Mouse (Mus musculus): ENCODE results near the gene Ddx21. TPM values are rescaled to one million over a fixed set of nuclear protein-coding genes. Genes with fewer than 3 reads are reported as not detected.
A peak's percentile ranks its signal among the peaks of the same experiment; 100 is the strongest.

Gene Ddx21
- total and polyA plus RNA-seq, 3 experiments = 114 to 327 (median 145) TPM

- H3K4me3 ChIP-seq (replicated peaks in 1 of 3; ENCODE audit: low read depth in 2 of 3, low read length in 2 of 3, poor library complexity in 1 of 3) = no peak overlapping the region
- no peaks in the 10 kb centered on the region for H3K79me2 ChIP-seq (replicated peaks; ENCODE audit: control insufficient read depth, extremely low read depth, insufficient read depth, poor library complexity, severe bottlenecking)
- peaks cover 15 to 42% of the 10 kb centered on the region in 2 experiments for H3K36me3 ChIP-seq (replicated peaks in 1 of 2; ENCODE audit: control insufficient read depth in 1 of 2, insufficient read depth in 1 of 2, low read length in 1 of 2)
- no peaks in the 10 kb centered on the region for H3K27me3 ChIP-seq (replicated peaks)
- peaks cover 3 to 15% of the 10 kb centered on the region in 2 experiments; a peak in 3 of 4 replicates for H3K4me1 ChIP-seq (ENCODE audit: control insufficient read depth in 1 of 2, insufficient read depth in 2 of 2)
- no peak overlapping the region for H3K9ac ChIP-seq (ENCODE audit: insufficient read depth, low read depth)
- dilution Hi-C loops (cut with MboI; ENCODE audit: extremely low pct_ligation_motif_present, extremely low pct_unique_long_range_greater_than_20kb, low sequenced_read_pairs) (no loop called here), in situ Hi-C loops (cut with MboI; ENCODE audit: low pct_ligation_motif_present, low pct_unique_long_range_greater_than_20kb, low sequenced_read_pairs) (no loop called here)
- no peak for DNase-seq (ENCODE audit: extremely low read depth)
- no peak overlapping the region for H3K4me2 ChIP-seq (ENCODE audit: insufficient read depth, low read depth, poor library complexity, severe bottlenecking)
- no peaks in the 10 kb centered on the region for H3K9me3 ChIP-seq (replicated peaks; ENCODE audit: low read length)
- no peak for TF ChIP-seq RCOR1 (conservative IDR thresholded peaks at IDR 0.05; ENCODE audit: low read depth, low read length)
- no peak overlapping the region for H3K27ac ChIP-seq (ENCODE audit: insufficient read depth, low read depth)
Observed at GRCm38 (mm10) chr10:62556558-62556901, 45.6 kb downstream of the Ddx21 start.

GRCm38 (mm10) chr10:62555705-62556557 lies 46.1 kb downstream of the Ddx21 start:
- no peak for DNase-seq (ENCODE audit: extremely low read depth)
- H3K27me3 ChIP-seq (replicated peaks) = no peaks in the 10 kb centered on the region
- H3K9ac ChIP-seq (ENCODE audit: insufficient read depth, low read depth) = no peak overlapping the region
- TF ChIP-seq EP300 (IDR thresholded peaks at IDR 0.05; ENCODE audit: low read length) (no peak), RAD21 (IDR thresholded peaks at IDR 0.05; ENCODE audit: low read depth, low read length) (peak; percentile 28), CTCF (conservative IDR thresholded peaks at IDR 0.05 in 1 of 2, IDR thresholded peaks at IDR 0.05 in 1 of 2; ENCODE audit: low read depth in 2 of 2, low read length in 2 of 2) (peak in 1 of 2 experiments; percentile 56; a peak in 2 of 4 replicates), SMC3 (IDR thresholded peaks at IDR 0.05; ENCODE audit: low read depth, low read length) (peak; percentile 38)
- in situ Hi-C loops (cut with MboI; ENCODE audit: low pct_ligation_motif_present, low pct_unique_long_range_greater_than_20kb, low sequenced_read_pairs) = no loop called here
- dilution Hi-C loops (cut with MboI; ENCODE audit: extremely low pct_ligation_motif_present, extremely low pct_unique_long_range_greater_than_20kb, low sequenced_read_pairs) = no loop called here
- no peaks in the 10 kb centered on the region for H3K9me3 ChIP-seq (replicated peaks; ENCODE audit: low read length)
- no peak overlapping the region for H3K4me3 ChIP-seq (replicated peaks in 1 of 3; ENCODE audit: low read depth in 2 of 3, low read length in 2 of 3, poor library complexity in 1 of 3)
- peaks cover 12 to 39% of the 10 kb centered on the region in 2 experiments for H3K36me3 ChIP-seq (replicated peaks in 1 of 2; ENCODE audit: control insufficient read depth in 1 of 2, insufficient read depth in 1 of 2, low read length in 1 of 2)
- peaks cover 3 to 15% of the 10 kb centered on the region in 2 experiments; a peak in 3 of 4 replicates for H3K4me1 ChIP-seq (ENCODE audit: control insufficient read depth in 1 of 2, insufficient read depth in 2 of 2)
- no peaks in the 10 kb centered on the region for H3K79me2 ChIP-seq (replicated peaks; ENCODE audit: control insufficient read depth, extremely low read depth, insufficient read depth, poor library complexity, severe bottlenecking)
- H3K4me2 ChIP-seq (ENCODE audit: insufficient read depth, low read depth, poor library complexity, severe bottlenecking) = no peak overlapping the region
- H3K27ac ChIP-seq (ENCODE audit: insufficient read depth, low read depth) = no peak overlapping the region

- in situ Hi-C loops (cut with MboI; ENCODE audit: low pct_ligation_motif_present, low pct_unique_long_range_greater_than_20kb, low sequenced_read_pairs) (no loop called here), dilution Hi-C loops (cut with MboI; ENCODE audit: extremely low pct_ligation_motif_present, extremely low pct_unique_long_range_greater_than_20kb, low sequenced_read_pairs) (no loop called here)
- no peak for DNase-seq (ENCODE audit: extremely low read depth)
- Histone ChIP-seq H3K4me3 (replicated peaks in 1 of 3; ENCODE audit: low read depth in 2 of 3, low read length in 2 of 3, poor library complexity in 1 of 3) (no peak overlapping the region), H3K79me2 (replicated peaks; ENCODE audit: control insufficient read depth, extremely low read depth, insufficient read depth, poor library complexity, severe bottlenecking) (no peaks in the 10 kb centered on the region), H3K4me1 (ENCODE audit: control insufficient read depth in 1 of 2, insufficient read depth in 2 of 2) (peaks cover 3 to 25% of the 10 kb centered on the region in 2 experiments; a peak in 3 of 4 replicates), H3K9me3 (replicated peaks; ENCODE audit: low read length) (no peaks in the 10 kb centered on the region), H3K36me3 (replicated peaks in 1 of 2; ENCODE audit: control insufficient read depth in 1 of 2, insufficient read depth in 1 of 2, low read length in 1 of 2) (peaks cover 0 to 16% of the 10 kb centered on the region in 2 experiments), H3K4me2 (ENCODE audit: insufficient read depth, low read depth, poor library complexity, severe bottlenecking) (no peak overlapping the region), H3K9ac (ENCODE audit: insufficient read depth, low read depth) (no peak overlapping the region), H3K27ac (ENCODE audit: insufficient read depth, low read depth) (no peak overlapping the region), H3K27me3 (replicated peaks) (no peaks in the 10 kb centered on the region)
- TF ChIP-seq BHLHE40 (IDR thresholded peaks at IDR 0.05; ENCODE audit: low read depth, low read length) (no peak), JUND (conservative IDR thresholded peaks at IDR 0.05; ENCODE audit: low read depth, low read length) (no peak), USF2 (conservative IDR thresholded peaks at IDR 0.05; ENCODE audit: low read depth, low read length) (no peak), RAD21 (IDR thresholded peaks at IDR 0.05; ENCODE audit: low read depth, low read length) (no peak), CHD1 (IDR thresholded peaks at IDR 0.05; ENCODE audit: low read depth, low read length) (no peak), SIN3A (IDR thresholded peaks at IDR 0.05; ENCODE audit: low read length) (no peak), MEF2A (IDR thresholded peaks at IDR 0.05; ENCODE audit: borderline replicate concordance, low read depth, low read length) (no peak), PAX5 (IDR thresholded peaks at IDR 0.05; ENCODE audit: low read length) (no peak), ETS1 (conservative IDR thresholded peaks at IDR 0.05; ENCODE audit: low read depth, low read length) (no peak), MAX (IDR thresholded peaks at IDR 0.05; ENCODE audit: low read length) (no peak), HCFC1 (IDR thresholded peaks at IDR 0.05; ENCODE audit: low read depth, low read length) (no peak), KAT2A (IDR thresholded peaks at IDR 0.05; ENCODE audit: insufficient replicate concordance, low read length) (no peak), ZKSCAN1 (IDR thresholded peaks at IDR 0.05; ENCODE audit: borderline replicate concordance, low read depth, low read length) (no peak), ZMIZ1 (IDR thresholded peaks at IDR 0.05; ENCODE audit: low read depth, low read length) (no peak), GABPA (IDR thresholded peaks at IDR 0.05; ENCODE audit: insufficient replicate concordance, low read depth, low read length) (no peak), EP300 (IDR thresholded peaks at IDR 0.05; ENCODE audit: low read length) (no peak), MYC (IDR thresholded peaks at IDR 0.05; ENCODE audit: low read depth, low read length) (no peak)
Observed at GRCm38 (mm10) chr10:62553611-62554091, 48.4 kb downstream of the Ddx21 start.
